Mouse (Mus musculus): ENCODE measurements around the gene Ifnar2. TPM values are rescaled to one million over a fixed set of nuclear protein-coding genes. Genes with fewer than 3 reads are reported as not detected.

Gene Ifnar2
- polyA plus RNA-seq, 1 experiment from 2014 or later: 60.4 TPM

- 78% methylated on average over 7 of the region's 7 CpGs for WGBS
- Histone ChIP-seq H3K9ac (no peak overlapping the region), H3K9me3 (no peaks in the 10 kb centered on the region), H3K27me3 (replicated peaks) (no peaks in the 10 kb centered on the region), H3K36me3 (no peaks in the 10 kb centered on the region), H3K4me2 (no peak overlapping the region), H3K4me3 (replicated peaks) (no peak overlapping the region), H3K27ac (no peak overlapping the region), H3K4me1 (0 out of 2 replicates have a peak, but pooled peaks cover 15% of the 10 kb centered on the region)
- no peak for ATAC-seq (ENCODE audit: insufficient read depth, low FRiP score, low read depth)
Measured at GRCm38 (mm10) chr16:91448895-91449294, 76.3 kb downstream of the Ifnar2 start.

GRCm38 (mm10) chr16:91450137-91451064 lies 77.8 kb downstream of the Ifnar2 start:
- H3K4me2 ChIP-seq: no peak overlapping the region
- 78% methylated on average over 12 of the region's 12 CpGs for WGBS
- no peak for ATAC-seq (ENCODE audit: insufficient read depth, low FRiP score, low read depth)
- no peaks in the 10 kb centered on the region for H3K9me3 ChIP-seq
- no peaks in the 10 kb centered on the region for H3K27me3 ChIP-seq (replicated peaks)
- no peak overlapping the region for H3K27ac ChIP-seq
- no peaks in the 10 kb centered on the region for H3K36me3 ChIP-seq
- H3K4me3 ChIP-seq (replicated peaks): no peak overlapping the region
- 0 out of 2 replicates have a peak, but pooled peaks cover 15% of the 10 kb centered on the region for H3K4me1 ChIP-seq
- no peak overlapping the region for H3K9ac ChIP-seq

- no peak overlapping the region for H3K9ac ChIP-seq
- no peaks in the 10 kb centered on the region for H3K36me3 ChIP-seq
- H3K27ac ChIP-seq: 0 out of 2 replicates have a peak overlapping the region, but pooled peaks have one; percentile 7
- no peaks in the 10 kb centered on the region for H3K27me3 ChIP-seq (replicated peaks)
- H3K9me3 ChIP-seq: no peaks in the 10 kb centered on the region
- H3K4me3 ChIP-seq (replicated peaks): no peak overlapping the region
- no peak for ATAC-seq (ENCODE audit: insufficient read depth, low FRiP score, low read depth)
- 0 out of 2 replicates have a peak, but pooled peaks cover 15% of the 10 kb centered on the region for H3K4me1 ChIP-seq
- 71% methylated on average over 2 of the region's 2 CpGs for WGBS
- no peak overlapping the region for H3K4me2 ChIP-seq
Measured at GRCm38 (mm10) chr16:91451949-91452348, 79.4 kb downstream of the Ifnar2 start.

- 0 out of 2 replicates have a peak overlapping the region, but pooled peaks have one; percentile 7 for H3K27ac ChIP-seq
Measured at GRCm38 (mm10) chr16:91452363-91452896, 79.8 kb downstream of the Ifnar2 start.

More at GRCm38 (mm10) chr16:91452363-91452896, 79.8 kb downstream of the Ifnar2 start:
- Histone ChIP-seq H3K36me3 (no peaks in the 10 kb centered on the region), H3K27me3 (replicated peaks) (no peaks in the 10 kb centered on the region), H3K4me1 (0 out of 2 replicates have a peak, but pooled peaks cover 10% of the 10 kb centered on the region), H3K9ac (no peak overlapping the region), H3K9me3 (no peaks in the 10 kb centered on the region), H3K4me2 (no peak overlapping the region), H3K4me3 (replicated peaks) (no peak overlapping the region)
- WGBS: 34% methylated on average over 6 of the region's 6 CpGs
- ATAC-seq (ENCODE audit: insufficient read depth, low FRiP score, low read depth): peak; percentile 64; the same call in 1 of the 2 replicates

Other genes starting within 250 kb of the Ifnar2 start
- not detected in 2 replicates for gene Olig2, start 147.3 kb upstream of the Ifnar2 start, polyA plus RNA-seq (2015; fragmentation: Nextera tagmentation; extraction: Ambion mirVana)
- gene Olig1, start 103.0 kb upstream of the Ifnar2 start, polyA plus RNA-seq (2015; fragmentation: Nextera tagmentation; extraction: Ambion mirVana): 0.12 and 0.13 TPM in 2 replicates
- gene Gm21970, start 18.9 kb downstream of the Ifnar2 start, polyA plus RNA-seq (2015; fragmentation: Nextera tagmentation; extraction: Ambion mirVana): not detected in 2 replicates
- 45.5 and 53.4 TPM in 2 replicates for gene Il10rb, start 33.4 kb downstream of the Ifnar2 start, polyA plus RNA-seq (2015; fragmentation: Nextera tagmentation; extraction: Ambion mirVana)
- 48.8 and 49.4 TPM in 2 replicates for gene Ifnar1, start 112.5 kb downstream of the Ifnar2 start, polyA plus RNA-seq (2015; fragmentation: Nextera tagmentation; extraction: Ambion mirVana)
- gene Ifngr2, start 174.3 kb downstream of the Ifnar2 start, polyA plus RNA-seq (2015; fragmentation: Nextera tagmentation; extraction: Ambion mirVana): 49.3 and 55.6 TPM in 2 replicates
- gene Tmem50b, start 225.0 kb downstream of the Ifnar2 start, polyA plus RNA-seq (2015; fragmentation: Nextera tagmentation; extraction: Ambion mirVana): 40.6 and 46.7 TPM in 2 replicates
- 2.9 and 3.3 TPM in 2 replicates for gene Dnajc28, start 246.2 kb downstream of the Ifnar2 start, polyA plus RNA-seq (2015; fragmentation: Nextera tagmentation; extraction: Ambion mirVana)

Measured in stomach, embryonic 15.5 days (tissue).